Mouse (Mus musculus): ENCODE measurements around the gene Txndc8. TPM values are rescaled to one million over a fixed set of nuclear protein-coding genes. Genes with fewer than 3 reads are reported as not detected.

Gene Txndc8
- not detected in 2 replicates for polyA plus RNA-seq (2012; rRNA removed)

DNA sequence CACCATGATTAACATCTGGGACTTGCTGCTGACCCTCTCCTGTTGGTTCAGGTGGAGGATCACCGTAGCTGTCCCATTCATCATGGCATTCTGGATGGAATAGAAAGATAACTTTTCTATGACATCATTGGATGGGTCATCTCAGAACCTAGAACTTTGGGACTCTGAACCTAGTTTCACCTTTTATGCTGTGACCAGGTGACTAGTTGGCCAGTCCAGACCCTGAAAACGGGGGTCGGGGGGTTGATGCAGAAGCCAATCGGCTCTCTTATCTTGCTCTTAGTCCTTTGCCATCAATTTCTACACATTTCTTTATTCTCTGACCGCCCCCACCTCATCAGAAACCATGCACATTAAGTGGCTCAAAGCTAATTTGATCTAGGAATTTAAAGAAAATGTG lies at the start of gene Txndc8:
Gene Txndc8, minus strand, starts transcription at position 101 of the 400 bp plus-strand sequence.
- 97% methylated on average over 5 of the region's 5 CpGs for WGBS

DNA sequence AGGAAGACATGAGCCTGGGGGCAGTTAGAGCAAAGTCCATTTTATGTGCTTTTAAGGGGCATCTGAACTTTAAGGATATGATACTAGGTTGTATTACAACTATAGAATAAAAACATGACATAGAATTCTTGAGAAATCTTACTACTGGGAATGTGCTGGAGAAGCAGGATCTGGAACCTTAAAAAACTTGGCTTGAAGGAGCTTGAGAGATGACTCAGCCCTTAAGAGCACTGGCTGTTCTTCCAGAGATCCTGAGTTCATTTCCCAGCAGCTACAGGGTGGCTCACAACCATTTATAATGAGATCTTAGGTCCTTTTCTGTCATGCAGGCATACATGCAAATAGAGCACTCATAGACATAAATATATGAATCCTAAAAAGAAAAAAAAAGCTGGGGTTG lies 46.7 kb upstream of the Txndc8 start:
- Histone ChIP-seq H3K27me3 (ENCODE audit: control insufficient read depth, insufficient read depth, low read length) (no peaks in the 10 kb centered on the region), H3K27ac (ENCODE audit: insufficient read depth, low read length) (no peak overlapping the region), H3K4me3 (replicated peaks; ENCODE audit: insufficient read depth, low read depth, low read length) (no peak overlapping the region), H3K4me1 (ENCODE audit: control insufficient read depth, insufficient read depth, low read length) (no peaks in the 10 kb centered on the region)
- no peak for DNase-seq
- TF ChIP-seq CTCF (IDR thresholded peaks at IDR 0.05; ENCODE audit: borderline replicate concordance, insufficient read depth, low read depth, low read length), result no peak
- no peak for TF ChIP-seq POLR2A (IDR thresholded peaks at IDR 0.05; ENCODE audit: borderline replicate concordance, insufficient read depth, low read length)

More for the DNA sequence above, at the start of gene Txndc8:
- no peak within 1 kb of the TSS for H3K27ac ChIP-seq (ENCODE audit: insufficient read depth, low read length)
- H3K4me3 ChIP-seq (replicated peaks; ENCODE audit: insufficient read depth, low read depth, low read length), result no peak within 1 kb of the TSS
- no peaks in the 10 kb centered on the region for H3K4me1 ChIP-seq (ENCODE audit: control insufficient read depth, insufficient read depth, low read length)
- no peak for DNase-seq
- no peaks in the 10 kb centered on the region for H3K27me3 ChIP-seq (ENCODE audit: control insufficient read depth, insufficient read depth, low read length)
- TF ChIP-seq CTCF (IDR thresholded peaks at IDR 0.05; ENCODE audit: borderline replicate concordance, insufficient read depth, low read depth, low read length) (no peak), POLR2A (IDR thresholded peaks at IDR 0.05; ENCODE audit: borderline replicate concordance, insufficient read depth, low read length) (no peak)

DNA sequence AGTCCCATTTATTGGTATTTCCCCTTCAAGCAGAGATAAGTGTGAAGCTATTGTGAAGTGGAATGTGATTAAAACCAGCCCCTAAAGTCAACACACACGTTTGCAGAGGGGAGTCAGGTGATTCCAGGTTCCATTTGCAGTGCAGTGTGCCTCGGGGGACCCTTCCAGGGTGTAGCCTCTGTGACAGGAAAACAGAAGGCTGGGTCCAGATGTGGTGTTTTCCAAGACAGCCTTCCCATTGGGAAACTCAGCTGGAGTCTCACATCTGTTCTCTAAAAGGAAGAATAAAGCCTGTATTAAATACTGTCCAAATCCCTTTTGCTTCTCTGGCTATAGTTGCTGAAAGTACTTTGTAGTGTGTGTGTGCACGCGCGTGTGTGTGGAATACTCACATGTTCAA lies 45.5 kb upstream of the Txndc8 start:
- DNase-seq, result no peak
- no peak overlapping the region for H3K4me3 ChIP-seq (replicated peaks; ENCODE audit: insufficient read depth, low read depth, low read length)
- TF ChIP-seq CTCF (IDR thresholded peaks at IDR 0.05; ENCODE audit: borderline replicate concordance, insufficient read depth, low read depth, low read length) (no peak), POLR2A (IDR thresholded peaks at IDR 0.05; ENCODE audit: borderline replicate concordance, insufficient read depth, low read length) (no peak)
- H3K27me3 ChIP-seq (ENCODE audit: control insufficient read depth, insufficient read depth, low read length), result no peaks in the 10 kb centered on the region
- H3K27ac ChIP-seq (ENCODE audit: insufficient read depth, low read length), result no peak overlapping the region
- WGBS, result 76% methylated on average over 5 of the region's 5 CpGs
- no peaks in the 10 kb centered on the region for H3K4me1 ChIP-seq (ENCODE audit: control insufficient read depth, insufficient read depth, low read length)

DNA sequence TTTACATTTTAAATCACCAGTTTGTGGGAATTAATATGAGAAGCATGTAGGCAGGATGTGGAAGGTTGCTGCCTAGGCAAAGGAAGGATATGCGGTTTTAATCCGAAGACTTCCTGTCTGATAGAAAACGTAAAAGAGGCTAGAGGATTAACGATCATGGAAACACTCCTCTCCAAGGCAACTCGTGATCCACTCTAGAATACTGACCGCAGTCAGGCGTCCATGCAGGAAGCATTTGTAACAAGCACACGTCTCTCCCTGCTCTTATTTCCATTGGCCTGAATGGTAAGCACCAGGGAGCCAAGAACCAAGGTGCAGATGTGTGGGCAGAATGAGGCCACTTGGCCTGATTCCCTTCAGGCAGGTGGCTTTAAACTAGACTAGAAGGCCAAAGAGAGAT lies 41.8 kb upstream of the Txndc8 start:
- Histone ChIP-seq H3K27ac (ENCODE audit: insufficient read depth, low read length) (no peak overlapping the region), H3K4me1 (ENCODE audit: control insufficient read depth, insufficient read depth, low read length) (no peaks in the 10 kb centered on the region), H3K27me3 (ENCODE audit: control insufficient read depth, insufficient read depth, low read length) (no peaks in the 10 kb centered on the region), H3K4me3 (replicated peaks; ENCODE audit: insufficient read depth, low read depth, low read length) (no peak overlapping the region)
- TF ChIP-seq POLR2A (IDR thresholded peaks at IDR 0.05; ENCODE audit: borderline replicate concordance, insufficient read depth, low read length), result no peak
- no peak for TF ChIP-seq CTCF (IDR thresholded peaks at IDR 0.05; ENCODE audit: borderline replicate concordance, insufficient read depth, low read depth, low read length)
- 69% methylated on average over 8 of the region's 8 CpGs for WGBS
- no peak for DNase-seq

DNA sequence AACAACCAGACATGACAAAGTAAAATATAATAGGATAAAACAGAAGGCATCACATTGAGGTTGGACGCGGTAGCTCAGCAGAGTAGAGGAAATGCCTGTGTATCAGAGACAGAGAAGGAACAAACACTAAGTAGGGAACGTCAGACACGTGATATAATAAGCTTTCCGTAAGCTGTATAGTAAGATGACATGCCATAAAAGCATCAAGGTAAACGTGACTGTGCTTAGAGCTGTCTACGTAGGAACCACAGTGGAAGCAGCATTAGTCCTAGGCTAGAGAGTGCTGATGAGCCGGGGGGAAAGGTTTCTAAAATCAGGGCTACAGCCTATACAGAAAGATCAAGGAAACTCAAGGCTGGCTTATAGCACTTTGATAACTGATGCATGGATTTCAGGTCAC lies 41.4 kb upstream of the Txndc8 start:
- Histone ChIP-seq H3K4me1 (ENCODE audit: control insufficient read depth, insufficient read depth, low read length) (no peaks in the 10 kb centered on the region), H3K27ac (ENCODE audit: insufficient read depth, low read length) (no peak overlapping the region), H3K4me3 (replicated peaks; ENCODE audit: insufficient read depth, low read depth, low read length) (no peak overlapping the region), H3K27me3 (ENCODE audit: control insufficient read depth, insufficient read depth, low read length) (no peaks in the 10 kb centered on the region)
- TF ChIP-seq POLR2A (IDR thresholded peaks at IDR 0.05; ENCODE audit: borderline replicate concordance, insufficient read depth, low read length), result no peak
- TF ChIP-seq CTCF (IDR thresholded peaks at IDR 0.05; ENCODE audit: borderline replicate concordance, insufficient read depth, low read depth, low read length), result no peak
- WGBS, result 85% methylated on average over 8 of the region's 8 CpGs
- no peak for DNase-seq

DNA sequence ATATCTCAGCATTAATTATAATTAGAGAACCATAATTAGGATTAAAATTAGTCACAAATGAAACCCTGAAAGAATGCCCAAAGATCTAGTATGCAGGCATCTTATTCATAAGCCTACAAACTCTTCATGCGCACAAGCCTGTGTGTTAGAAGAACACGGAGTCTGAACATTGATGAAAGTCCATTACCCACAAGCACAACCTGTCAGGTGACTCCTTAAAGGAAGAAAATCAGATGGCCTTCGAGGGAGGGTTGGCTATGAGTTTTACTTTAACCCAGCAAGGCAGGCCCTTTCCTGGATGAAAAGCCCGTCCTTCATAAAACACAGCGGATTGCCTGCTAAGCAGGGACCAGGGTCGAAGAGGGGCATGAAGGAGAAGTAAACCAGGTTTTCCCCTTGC lies 35.9 kb upstream of the Txndc8 start:
- 92% methylated on average over 6 of the region's 6 CpGs for WGBS
- no peak overlapping the region for H3K4me3 ChIP-seq (replicated peaks; ENCODE audit: insufficient read depth, low read depth, low read length)
- TF ChIP-seq POLR2A (IDR thresholded peaks at IDR 0.05; ENCODE audit: borderline replicate concordance, insufficient read depth, low read length), result no peak
- no peak for TF ChIP-seq CTCF (IDR thresholded peaks at IDR 0.05; ENCODE audit: borderline replicate concordance, insufficient read depth, low read depth, low read length)
- no peaks in the 10 kb centered on the region for H3K27me3 ChIP-seq (ENCODE audit: control insufficient read depth, insufficient read depth, low read length)
- H3K27ac ChIP-seq (ENCODE audit: insufficient read depth, low read length), result no peak overlapping the region
- DNase-seq, result no peak
- H3K4me1 ChIP-seq (ENCODE audit: control insufficient read depth, insufficient read depth, low read length), result no peaks in the 10 kb centered on the region

DNA sequence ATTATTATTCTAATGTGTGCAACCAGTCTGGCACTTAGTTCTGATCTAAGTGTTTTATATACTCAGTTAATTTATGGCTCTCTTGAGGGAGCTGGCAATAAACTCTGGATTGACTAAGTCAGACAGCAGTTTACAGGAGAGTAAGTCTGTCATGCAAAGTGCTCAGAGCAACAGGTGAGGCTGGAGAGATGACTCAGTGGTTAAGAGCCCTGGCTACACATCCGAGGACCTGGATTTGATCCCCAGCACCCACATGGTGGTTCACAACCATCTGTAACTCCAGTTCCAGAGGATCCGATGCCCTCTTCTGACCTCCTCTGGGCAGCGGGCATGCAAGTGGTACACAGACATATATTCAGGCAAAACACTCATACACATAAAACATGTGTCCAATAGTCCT lies 35.4 kb upstream of the Txndc8 start:
- Histone ChIP-seq H3K27ac (ENCODE audit: insufficient read depth, low read length) (no peak overlapping the region), H3K4me1 (ENCODE audit: control insufficient read depth, insufficient read depth, low read length) (no peaks in the 10 kb centered on the region), H3K27me3 (ENCODE audit: control insufficient read depth, insufficient read depth, low read length) (no peaks in the 10 kb centered on the region), H3K4me3 (replicated peaks; ENCODE audit: insufficient read depth, low read depth, low read length) (no peak overlapping the region)
- no peak for DNase-seq
- TF ChIP-seq CTCF (IDR thresholded peaks at IDR 0.05; ENCODE audit: borderline replicate concordance, insufficient read depth, low read depth, low read length), result no peak
- 93% methylated on average over 3 of the region's 3 CpGs for WGBS

DNA sequence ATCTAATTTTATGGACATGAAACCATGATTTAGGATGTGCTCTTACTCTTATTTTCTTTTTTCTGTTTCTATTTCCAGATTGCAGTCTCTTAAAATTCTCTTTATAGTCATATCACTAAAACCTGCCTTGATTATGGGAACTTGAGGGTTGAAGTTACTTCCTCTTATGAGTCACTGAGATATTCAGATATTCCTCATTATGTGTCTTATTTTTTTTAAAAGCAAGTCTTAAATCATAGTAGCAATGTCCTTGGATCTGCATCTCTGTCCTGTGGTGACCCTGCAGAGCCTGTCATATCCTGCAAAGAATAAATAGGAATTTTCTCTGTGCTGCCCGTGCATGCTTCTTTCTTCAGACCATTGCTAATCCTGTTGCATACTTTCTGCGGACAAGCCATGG lies 31.2 kb upstream of the Txndc8 start:
- WGBS, result 63% methylated on average over 2 of the region's 2 CpGs
- Histone ChIP-seq H3K4me3 (replicated peaks; ENCODE audit: insufficient read depth, low read depth, low read length) (no peak overlapping the region), H3K4me1 (ENCODE audit: control insufficient read depth, insufficient read depth, low read length) (no peaks in the 10 kb centered on the region), H3K27ac (ENCODE audit: insufficient read depth, low read length) (no peak overlapping the region), H3K27me3 (ENCODE audit: control insufficient read depth, insufficient read depth, low read length) (no peaks in the 10 kb centered on the region)
- TF ChIP-seq CTCF (IDR thresholded peaks at IDR 0.05; ENCODE audit: borderline replicate concordance, insufficient read depth, low read depth, low read length) (no peak), POLR2A (IDR thresholded peaks at IDR 0.05; ENCODE audit: borderline replicate concordance, insufficient read depth, low read length) (no peak)
- DNase-seq, result no peak
